Mouse (Mus musculus) megakaryocyte, embryonic 14.5 days (primary cell): Measurements from ENCODE around the gene Hoxa7.

Experiments
- FLI1 ChIP-seq: IDR thresholded peaks from 2 replicates; pipeline ENCODE4 v1.6.1; 2012; ENCODE audit warnings: low read length, inconsistent platforms, mixed read lengths
- GATA1 ChIP-seq: IDR thresholded peaks from 3 replicates; pipeline ENCODE4 v1.6.1; 2012; ENCODE audit warnings: mixed read lengths, low read length, inconsistent platforms, borderline replicate concordance

DNA sequence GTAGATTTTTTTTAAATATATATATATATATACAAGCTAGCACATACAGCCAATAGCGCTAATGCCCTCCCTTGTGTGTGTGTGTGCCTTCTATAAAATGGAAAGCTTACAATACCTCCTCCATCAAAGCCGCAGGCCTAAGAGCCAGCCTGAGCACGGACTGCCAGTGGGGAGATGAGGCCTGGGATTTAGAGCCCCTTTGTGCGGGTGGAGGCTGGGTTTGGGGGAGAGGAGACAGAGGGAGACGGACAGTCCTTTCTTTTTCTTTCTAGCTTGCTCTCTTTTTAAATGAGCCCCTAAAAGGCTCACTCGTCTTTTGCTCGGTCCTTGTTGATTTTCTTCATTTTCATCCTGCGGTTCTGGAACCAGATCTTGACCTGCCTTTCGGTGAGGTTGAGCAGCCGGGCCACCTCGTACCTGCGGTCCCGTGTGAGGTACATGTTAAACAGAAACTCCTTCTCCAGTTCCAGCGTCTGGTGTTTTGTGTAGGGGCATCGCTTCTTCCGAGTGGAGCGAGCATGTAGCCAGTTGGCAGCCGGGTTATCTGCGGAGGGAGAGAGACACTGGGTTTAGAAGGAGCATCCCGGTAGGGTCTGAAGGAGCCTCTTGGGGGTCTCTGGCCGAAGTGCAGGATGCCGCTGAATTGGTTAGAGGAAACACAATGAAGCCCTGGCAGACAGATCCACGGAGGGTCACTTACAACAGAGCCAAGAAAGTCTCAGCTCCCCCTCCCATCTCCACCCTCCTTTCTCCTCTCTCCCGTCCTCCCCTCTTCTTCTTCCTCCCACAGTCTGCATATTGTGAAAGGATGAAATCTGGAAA, 2.5 kb upstream of the Hoxa7 start:
- TF ChIP-seq GATA1 (no peak), FLI1 (no peak)
